Mouse (Mus musculus) G1E (cell line): ENCODE measurements around the gene Krt80.

Source experiments
- CTCF ChIP-seq: IDR thresholded peaks from 2 replicates; pipeline ENCODE4 v1.5.1; 2012; ENCODE audit warnings: low read depth, low read length, inconsistent platforms, mixed read lengths
- GATA1 ChIP-seq: IDR thresholded peaks from 2 replicates; pipeline ENCODE4 v1.6.1; 2012; ENCODE audit warnings: borderline replicate concordance, low read length, inconsistent platforms, mixed read lengths
- TAL1 ChIP-seq: conservative IDR thresholded peaks from 2 replicates; pipeline ENCODE4 v1.6.1; 2012; ENCODE audit warnings: low read depth, low read length, inconsistent platforms, mixed read lengths

DNA sequence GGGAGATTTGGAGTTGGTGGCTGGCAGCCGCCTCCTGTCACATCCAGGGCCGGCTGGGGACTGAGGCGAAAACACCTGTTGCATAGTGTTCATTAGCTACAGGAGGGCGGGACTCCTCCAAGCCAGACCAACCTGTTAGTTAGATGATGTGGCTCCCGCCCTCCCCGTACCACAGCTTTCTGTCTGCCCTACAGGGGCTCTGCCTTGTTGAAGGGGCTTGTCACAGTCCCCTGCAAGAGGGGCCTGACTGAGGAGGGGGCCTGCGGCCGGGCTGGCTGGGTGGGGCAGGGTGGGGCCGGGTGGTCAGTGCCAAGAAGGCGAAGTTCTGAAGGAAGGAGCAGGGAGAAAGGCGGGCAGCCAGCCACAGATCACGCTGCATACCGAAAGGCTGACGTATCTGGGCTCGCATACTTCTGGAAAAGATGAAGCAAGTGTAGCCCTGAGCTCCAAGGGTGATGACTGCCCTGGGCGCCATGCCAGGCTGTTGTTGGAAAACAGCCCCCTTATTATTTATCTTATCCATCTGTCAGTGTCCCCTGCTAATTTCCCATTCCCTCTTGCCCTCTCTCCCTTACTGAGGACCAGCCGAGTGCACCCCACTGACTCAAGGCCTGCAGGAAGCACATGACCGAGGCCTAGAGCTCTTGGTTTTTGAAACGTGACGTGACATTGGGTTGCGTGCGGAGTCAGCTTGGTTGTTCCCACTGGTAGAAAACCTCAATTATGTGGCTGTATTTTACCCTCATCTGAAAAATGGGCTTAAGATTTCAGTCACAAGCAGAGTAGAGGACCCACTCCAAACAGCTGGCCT is at the start of gene Krt80:
- no peak for TF ChIP-seq TAL1
- TF ChIP-seq CTCF, result no peak
- TF ChIP-seq GATA1, result no peak
